Mouse (Mus musculus) CH12.LX (cell line): Measurements from ENCODE around the gene Aldh3b2. TPM values are rescaled to one million over a fixed set of nuclear protein-coding genes. Genes with fewer than 3 reads are reported as not detected.

ENCODE experiments used
- DNase-seq: peaks from one replicate; pipeline ENCODE4 v3.0.0-alpha.2; 2013; ENCODE audit errors: extremely low read depth
- H3K27ac ChIP-seq: 2 replicates; pipeline ENCODE4 v1.5.1; 2012; ENCODE audit warnings: low read depth, mild to moderate bottlenecking, control low read depth, moderate library complexity; ENCODE audit not compliant: insufficient read depth
- H3K27me3 ChIP-seq: replicated peaks from 2 replicates; pipeline ENCODE3; 2012; ENCODE audit warnings: inconsistent platforms
- H3K36me3 ChIP-seq, 2 experiments: replicated peaks in 1 of 2; 2 replicates each; pipeline versions ENCODE3 to v1.6.1; 2012; ENCODE audit warnings: inconsistent platforms in 1 of 2, low read length in 1 of 2, mild to moderate bottlenecking in 1 of 2, mixed read lengths in 1 of 2, moderate library complexity in 1 of 2; ENCODE audit not compliant: control insufficient read depth in 1 of 2, insufficient read depth in 1 of 2
- H3K4me1 ChIP-seq, 2 experiments: 2 replicates each; pipeline ENCODE4 v1.6.1; 2012; ENCODE audit warnings: inconsistent platforms in 1 of 2, moderate library complexity in 1 of 2; ENCODE audit not compliant: insufficient read depth in 2 of 2, control insufficient read depth in 1 of 2
- H3K4me2 ChIP-seq: 2 replicates; pipeline ENCODE4 v1.6.1; 2012; ENCODE audit warnings: low read depth, mild to moderate bottlenecking, control low read depth; ENCODE audit not compliant: poor library complexity, insufficient read depth, severe bottlenecking
- H3K4me3 ChIP-seq, 3 experiments: fragments of 150-350 bp in 1 of 3; sonication (generic) in 1 of 3; replicated peaks in 1 of 3; 2 replicates each; pipeline versions ENCODE3 to v1.5.1; 2011 to 2012; ENCODE audit warnings: low read depth in 2 of 3, low read length in 2 of 3, mild to moderate bottlenecking in 2 of 3, moderate library complexity in 2 of 3, control low read depth in 1 of 3, improper control_type of control experiment in 1 of 3, inconsistent platforms in 1 of 3, mixed read lengths in 1 of 3; ENCODE audit not compliant: poor library complexity in 1 of 3
- H3K79me2 ChIP-seq: replicated peaks from 2 replicates; pipeline ENCODE4 v1.6.1; 2012; ENCODE audit warnings: mild to moderate bottlenecking, moderate library complexity; ENCODE audit not compliant: control insufficient read depth, poor library complexity, insufficient read depth, severe bottlenecking; ENCODE audit errors: extremely low read depth
- H3K9ac ChIP-seq: 2 replicates; pipeline ENCODE4 v1.6.1; 2012; ENCODE audit warnings: low read depth, mild to moderate bottlenecking, control low read depth, moderate library complexity; ENCODE audit not compliant: insufficient read depth
- H3K9me3 ChIP-seq: replicated peaks from 2 replicates; pipeline ENCODE3; 2012; ENCODE audit warnings: low read length, inconsistent platforms, mixed read lengths
- CHD2 ChIP-seq: IDR thresholded peaks from 2 replicates; pipeline ENCODE4 v1.6.1; 2011; ENCODE audit warnings: low read length, improper control_type of control experiment
- E2F4 ChIP-seq: IDR thresholded peaks from 2 replicates; pipeline ENCODE4 v1.6.1; 2011; ENCODE audit warnings: low read depth, low read length, improper control_type of control experiment; ENCODE audit not compliant: insufficient replicate concordance
- IRF4 ChIP-seq: IDR thresholded peaks from 2 replicates; pipeline ENCODE4 v1.6.1; 2014; ENCODE audit warnings: low read depth, mild to moderate bottlenecking, inconsistent platforms, low read length, improper control_type of control experiment
- JUN ChIP-seq: IDR thresholded peaks from 2 replicates; pipeline ENCODE4 v1.6.1; 2011; ENCODE audit warnings: low read depth, mild to moderate bottlenecking, low read length, improper control_type of control experiment, moderate library complexity; ENCODE audit not compliant: insufficient read depth
- JUND ChIP-seq: conservative IDR thresholded peaks from 2 replicates; pipeline ENCODE4 v1.6.1; 2011; ENCODE audit warnings: low read depth, low read length, improper control_type of control experiment
- MAFK ChIP-seq: IDR thresholded peaks from 2 replicates; pipeline ENCODE4 v1.6.1; 2011; ENCODE audit warnings: low read length, improper control_type of control experiment; ENCODE audit not compliant: insufficient replicate concordance
- MEF2A ChIP-seq: IDR thresholded peaks from 2 replicates; pipeline ENCODE4 v1.6.1; 2014; ENCODE audit warnings: low read depth, mild to moderate bottlenecking, inconsistent platforms, low read length, improper control_type of control experiment, borderline replicate concordance
- MXI1 ChIP-seq: IDR thresholded peaks from 2 replicates; pipeline ENCODE4 v1.6.1; 2011; ENCODE audit warnings: mild to moderate bottlenecking, low read depth, low read length, improper control_type of control experiment
- PAX5 ChIP-seq: IDR thresholded peaks from 2 replicates; pipeline ENCODE4 v1.6.1; 2012; ENCODE audit warnings: low read length, inconsistent platforms, mixed read lengths
- RAD21 ChIP-seq: IDR thresholded peaks from 2 replicates; pipeline ENCODE4 v1.6.1; 2011; ENCODE audit warnings: low read depth, mild to moderate bottlenecking, low read length, improper control_type of control experiment, moderate library complexity
- RCOR1 ChIP-seq: conservative IDR thresholded peaks from 2 replicates; pipeline ENCODE4 v1.6.1; 2012; ENCODE audit warnings: low read depth, mild to moderate bottlenecking, inconsistent platforms, low read length, improper control_type of control experiment
- SIN3A ChIP-seq: IDR thresholded peaks from 2 replicates; pipeline ENCODE4 v1.6.1; 2012; ENCODE audit warnings: low read length, improper control_type of control experiment, inconsistent platforms
- TBP ChIP-seq: conservative IDR thresholded peaks from 2 replicates; pipeline ENCODE4 v1.6.1; 2011; ENCODE audit warnings: low read depth, low read length, improper control_type of control experiment
- TCF12 ChIP-seq: IDR thresholded peaks from 2 replicates; pipeline ENCODE4 v1.6.1; 2014; ENCODE audit warnings: low read depth, mild to moderate bottlenecking, inconsistent platforms, low read length, improper control_type of control experiment
- UBTF ChIP-seq: IDR thresholded peaks from 2 replicates; pipeline ENCODE4 v1.6.1; 2012; ENCODE audit warnings: low read depth, mild to moderate bottlenecking, inconsistent platforms, low read length, improper control_type of control experiment, moderate library complexity
- USF1 ChIP-seq: IDR thresholded peaks from 2 replicates; pipeline ENCODE4 v1.6.1; 2014; ENCODE audit warnings: low read depth, mild to moderate bottlenecking, inconsistent platforms, low read length, improper control_type of control experiment
- USF2 ChIP-seq: conservative IDR thresholded peaks from 2 replicates; pipeline ENCODE4 v1.6.1; 2011; ENCODE audit warnings: low read depth, low read length, improper control_type of control experiment
- ZMIZ1 ChIP-seq: IDR thresholded peaks from 2 replicates; pipeline ENCODE4 v1.6.1; 2012; ENCODE audit warnings: low read depth, mild to moderate bottlenecking, inconsistent platforms, low read length, improper control_type of control experiment
- dilution Hi-C: fragments of 300-500 bp; cut with MboI; formaldehyde crosslinking; loops from 2 replicates; pipeline ENCODE4 v1.14.3; 2020; ENCODE audit warnings: low sequenced_read_pairs; ENCODE audit not compliant: extremely low pct_unique_long_range_greater_than_20kb, extremely low pct_ligation_motif_present
- in situ Hi-C: fragments of 300-500 bp; cut with MboI; formaldehyde crosslinking; loops from 3 replicates; pipeline ENCODE4 v1.14.3; 2019; ENCODE audit warnings: low sequenced_read_pairs, low pct_ligation_motif_present, low pct_unique_long_range_greater_than_20kb, mixed read lengths
- polyA plus RNA-seq: library from polyadenylated mRNA; unstranded; fragments of >175 nt; gene quantifications from 2 replicates; pipeline ENCODE4 v1.2.1, GENCODE M21; 2012; ENCODE audit warnings: low read depth; ENCODE audit not compliant: insufficient read length
- total RNA-seq, 2 experiments: library from RNA; depleted of rRNA; stranded (reverse); fragments of 300-350 nt in 1 of 2; fragments of >200 nt in 1 of 2; gene quantifications; 2 replicates each; pipeline ENCODE4 v1.2.3; 2012 to 2014

Gene Aldh3b2
- total and polyA plus RNA-seq, 3 experiments, result not detected

GRCm38 (mm10) chr19:3926685-3927084, 45.4 kb upstream of the Aldh3b2 start:
- Histone ChIP-seq H3K9ac (no peak overlapping the region), H3K4me3 (no peak overlapping the region), H3K27ac (no peak overlapping the region), H3K4me2 (no peak overlapping the region), H3K9me3 (no peaks in the 10 kb centered on the region), H3K36me3 (no peaks in the 10 kb centered on the region), H3K27me3 (no peaks in the 10 kb centered on the region), H3K79me2 (no peaks in the 10 kb centered on the region), H3K4me1 (peaks cover 51 to 86% of the 10 kb centered on the region in 2 experiments)
- no peak for TF ChIP-seq PAX5
- TF ChIP-seq USF2, result no peak
- TF ChIP-seq CHD2, result no peak
- no peak for TF ChIP-seq MEF2A
- TF ChIP-seq RCOR1, result no peak
- no peak for TF ChIP-seq TCF12
- TF ChIP-seq MXI1, result no peak
- no peak for TF ChIP-seq E2F4
- TF ChIP-seq MAFK, result no peak
- TF ChIP-seq USF1, result no peak
- TF ChIP-seq SIN3A, result no peak
- TF ChIP-seq UBTF, result no peak
- no peak for TF ChIP-seq TBP
- no peak for TF ChIP-seq IRF4
- TF ChIP-seq RAD21, result no peak
- dilution Hi-C loops (no loop called here), in situ Hi-C loops (no loop called here)
- no peak for DNase-seq

- dilution Hi-C loops, result no loop called here
- H3K4me3 ChIP-seq, result no peak overlapping the region
- H3K9me3 ChIP-seq, result no peaks in the 10 kb centered on the region
- DNase-seq, result no peak
- no peaks in the 10 kb centered on the region for H3K79me2 ChIP-seq
- no peak for TF ChIP-seq JUND
- TF ChIP-seq ZMIZ1, result no peak
- TF ChIP-seq JUN, result no peak
- no peak for TF ChIP-seq USF2
- no peaks in the 10 kb centered on the region for H3K36me3 ChIP-seq
- in situ Hi-C loops, result no loop called here
- no peak overlapping the region for H3K27ac ChIP-seq
- H3K4me2 ChIP-seq, result no peak overlapping the region
- no peaks in the 10 kb centered on the region for H3K27me3 ChIP-seq
- H3K4me1 ChIP-seq, result peaks cover 46 to 83% of the 10 kb centered on the region in 2 experiments
- no peak overlapping the region for H3K9ac ChIP-seq
These were observed 44.1 kb upstream of the Aldh3b2 start for GRCm38 (mm10) chr19:3927989-3928388.
